Mouse (Mus musculus) lung, embryonic 14.5 days (tissue): Measurements from ENCODE around the gene Tekt3. TPM values are rescaled to one million over a fixed set of nuclear protein-coding genes. Genes with fewer than 3 reads are reported as not detected.

Source experiments
- ATAC-seq: fragments of 200-750 bp; cut with Nextera tagmentation; 2 replicates; pipeline ENCODE4 v1.8.0; 2017; ENCODE audit warnings: mild to moderate bottlenecking, moderate TSS enrichment, moderate library complexity; ENCODE audit not compliant: insufficient read depth
- DNase-seq: peaks from one replicate; pipeline ENCODE4 v3.0.0-alpha.2; 2015
- H3K27ac ChIP-seq: fragments of 300-500 bp; sonication (generic); 2 replicates; pipeline ENCODE4 v1.5.1; 2014; ENCODE audit warnings: low read depth, mild to moderate bottlenecking, moderate library complexity
- H3K27me3 ChIP-seq: fragments of 300-500 bp; sonication (generic); 2 replicates; pipeline ENCODE4 v1.6.1; 2014; ENCODE audit warnings: low read length, control low read depth; ENCODE audit not compliant: insufficient read depth
- H3K36me3 ChIP-seq: fragments of 300-500 bp; sonication (generic); 2 replicates; pipeline ENCODE4 v1.6.1; 2014; ENCODE audit warnings: control low read depth; ENCODE audit not compliant: insufficient read depth
- H3K4me1 ChIP-seq: fragments of 300-500 bp; sonication (generic); 2 replicates; pipeline ENCODE4 v1.6.1; 2014; ENCODE audit warnings: antibody characterized with exemption, control low read depth; ENCODE audit not compliant: insufficient read depth
- H3K4me2 ChIP-seq: fragments of 300-500 bp; sonication (generic); 2 replicates; pipeline ENCODE4 v1.6.1; 2014; ENCODE audit warnings: mild to moderate bottlenecking
- H3K4me3 ChIP-seq: fragments of 300-500 bp; sonication (generic); 2 replicates; pipeline ENCODE4 v1.5.1; 2014; ENCODE audit warnings: low read depth, low read length
- H3K9ac ChIP-seq: fragments of 300-500 bp; sonication (generic); 2 replicates; pipeline ENCODE4 v1.6.1; 2014
- H3K9me3 ChIP-seq: fragments of 300-500 bp; sonication (generic); 2 replicates; pipeline ENCODE4 v1.6.1; 2016; ENCODE audit warnings: low read depth, low read length, control low read depth
- CTCF ChIP-seq: IDR thresholded peaks from 2 replicates; pipeline ENCODE4 v1.5.1; 2016; ENCODE audit warnings: antibody characterized with exemption, low read depth
- WGBS: fragments of 180-500 bp; shearing (Covaris S2); extraction: QIAGEN DNeasy Blood & Tissue Kit; methylation state at CpG from one replicate; pipeline ENCODE4 v1.1.7; 2014; 5-methylcytosine and 5-hydroxymethylcytosine counted together
- polyA plus RNA-seq: library from polyadenylated mRNA; unstranded; fragments of >200 nt; fragmentation: Nextera tagmentation; extraction: Ambion mirVana; gene quantifications from 2 replicates; pipeline ENCODE4 v1.2.1, GENCODE M21; 2014

Tekt3 gene
- polyA plus RNA-seq, 1 experiment from 2014 or later = not detected

DNA sequence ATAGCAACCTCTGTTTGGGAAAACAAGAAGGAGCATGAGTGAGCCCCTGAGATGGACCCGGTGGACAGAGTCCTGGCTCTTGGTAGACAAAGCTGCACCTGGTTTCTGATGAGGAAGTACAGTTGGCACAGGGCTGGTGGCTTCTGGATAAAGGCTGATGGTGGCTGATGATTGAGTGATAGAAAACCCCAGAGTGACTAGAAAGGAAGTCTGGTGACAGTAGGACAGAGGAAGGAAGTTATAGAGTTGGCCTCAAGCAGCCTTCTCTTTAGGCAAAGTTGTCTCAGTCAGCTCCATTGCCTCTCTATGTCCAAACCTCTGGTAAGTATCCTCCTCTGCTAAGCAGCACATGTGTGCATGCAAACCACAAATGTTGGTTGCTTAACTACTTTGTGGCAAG, 1.5 kb upstream of the Tekt3 start:
- no peak for DNase-seq
- H3K36me3 ChIP-seq = no peaks in the 10 kb centered on the region
- no peak for TF ChIP-seq CTCF
- no peak overlapping the region for H3K27ac ChIP-seq
- H3K4me2 ChIP-seq = no peak overlapping the region
- no peaks in the 10 kb centered on the region for H3K27me3 ChIP-seq
- no peaks in the 10 kb centered on the region for H3K9me3 ChIP-seq
- H3K4me3 ChIP-seq = no peak overlapping the region
- WGBS = 76% methylated on average over 1 of the region's 1 CpGs
- no peak for ATAC-seq
- no peak overlapping the region for H3K9ac ChIP-seq
- H3K4me1 ChIP-seq = no peaks in the 10 kb centered on the region

DNA sequence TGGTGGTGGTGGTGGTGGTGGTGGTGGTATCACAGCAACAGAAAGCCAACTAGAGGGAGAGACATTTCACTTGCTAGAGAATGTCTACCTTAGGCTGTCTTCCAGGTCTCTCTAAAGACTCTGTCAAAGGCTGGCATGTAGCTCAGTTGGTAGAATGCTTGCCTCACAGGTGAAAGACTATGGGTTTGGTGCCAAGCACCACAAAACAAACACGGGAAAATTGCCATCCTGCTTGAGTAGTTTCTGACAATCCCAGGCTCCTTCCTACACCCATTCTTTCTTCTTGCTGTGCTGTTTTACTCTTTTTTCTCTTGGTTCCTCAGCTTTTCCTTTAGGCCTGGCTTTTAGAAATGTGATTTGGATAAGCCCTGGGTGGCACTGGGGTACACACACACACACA, 5.1 kb downstream of the Tekt3 start:
- WGBS = 84% methylated on average over 1 of the region's 1 CpGs
- no peak overlapping the region for H3K9ac ChIP-seq
- no peak for TF ChIP-seq CTCF
- H3K4me1 ChIP-seq = no peaks in the 10 kb centered on the region
- no peak overlapping the region for H3K4me2 ChIP-seq
- H3K4me3 ChIP-seq = no peak overlapping the region
- DNase-seq (no peak), ATAC-seq (no peak)
- no peaks in the 10 kb centered on the region for H3K27me3 ChIP-seq
- H3K9me3 ChIP-seq = no peaks in the 10 kb centered on the region
- no peaks in the 10 kb centered on the region for H3K36me3 ChIP-seq
- H3K27ac ChIP-seq = no peak overlapping the region

DNA sequence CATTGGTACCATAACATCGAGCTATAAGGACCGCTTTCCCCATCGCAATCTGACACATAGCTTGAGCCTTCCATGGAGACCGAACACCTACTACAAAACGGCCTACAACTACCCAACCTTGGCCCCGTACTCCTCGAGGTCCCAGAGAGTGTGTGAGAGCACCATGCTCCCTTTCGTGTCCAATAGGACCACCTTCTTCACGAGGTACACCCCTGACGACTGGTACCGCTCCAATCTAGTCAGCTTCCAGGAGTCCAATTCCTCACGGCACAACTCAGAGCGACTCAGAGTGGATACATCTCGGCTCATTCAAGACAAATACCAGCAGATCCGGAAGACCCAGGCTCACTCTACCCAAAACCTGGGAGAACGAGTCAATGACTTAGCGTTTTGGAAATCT, 8.6 kb downstream of the Tekt3 start:
- Histone ChIP-seq H3K36me3 (no peaks in the 10 kb centered on the region), H3K4me2 (no peak overlapping the region), H3K27me3 (no peaks in the 10 kb centered on the region), H3K27ac (no peak overlapping the region), H3K4me3 (no peak overlapping the region), H3K4me1 (no peaks in the 10 kb centered on the region), H3K9ac (no peak overlapping the region), H3K9me3 (no peaks in the 10 kb centered on the region)
- no peak for TF ChIP-seq CTCF
- DNase-seq (no peak), ATAC-seq (no peak)
- 91% methylated on average over 17 of the region's 17 CpGs for WGBS

DNA sequence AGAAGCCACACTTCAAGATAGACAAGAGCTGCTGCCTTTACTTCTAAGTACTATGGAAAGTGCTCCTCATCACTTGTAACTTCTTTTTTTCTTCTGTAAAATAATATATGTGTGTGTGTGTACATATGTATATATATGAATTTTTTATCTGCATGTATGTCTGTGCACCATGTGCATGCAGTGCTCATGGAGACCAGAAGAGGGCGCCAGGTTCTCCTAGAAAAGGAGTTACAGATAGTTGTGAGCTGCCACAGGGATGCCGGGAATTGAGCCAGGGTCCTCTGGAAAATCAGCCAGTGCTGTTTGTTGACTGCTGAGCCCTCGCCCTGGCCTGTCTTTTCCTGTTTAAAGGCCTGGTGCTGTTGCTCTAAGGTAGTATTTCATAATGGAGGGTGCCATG, 23.1 kb downstream of the Tekt3 start:
- peak; percentile 31 for TF ChIP-seq CTCF
- no peaks in the 10 kb centered on the region for H3K4me1 ChIP-seq
- WGBS = 80% methylated on average over 3 of the region's 3 CpGs
- no peaks in the 10 kb centered on the region for H3K36me3 ChIP-seq
- H3K27me3 ChIP-seq = no peaks in the 10 kb centered on the region
- no peak overlapping the region for H3K9ac ChIP-seq
- ATAC-seq (no peak), DNase-seq (no peak)
- H3K4me3 ChIP-seq = no peak overlapping the region
- H3K27ac ChIP-seq = no peak overlapping the region
- no peak overlapping the region for H3K4me2 ChIP-seq
- no peaks in the 10 kb centered on the region for H3K9me3 ChIP-seq

DNA sequence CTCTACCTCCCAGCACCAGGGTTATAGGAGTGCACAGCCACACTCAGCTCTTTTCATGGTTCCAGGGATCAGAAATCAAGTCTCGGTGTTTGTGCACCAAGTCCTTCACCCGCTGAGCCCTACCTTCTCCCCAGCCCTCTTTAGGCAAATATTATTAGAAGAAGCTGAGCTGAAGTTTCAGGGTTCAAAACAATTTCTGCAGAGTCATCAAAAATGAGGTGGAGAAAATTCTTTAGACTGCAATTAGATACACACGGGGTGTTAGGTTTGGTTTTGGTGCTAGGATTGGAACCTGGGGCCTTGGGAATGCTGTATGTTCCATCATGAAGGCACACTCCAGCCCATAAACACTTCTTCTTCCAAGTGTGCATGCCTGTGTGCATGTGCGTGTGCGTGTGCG, 27.2 kb downstream of the Tekt3 start:
- TF ChIP-seq CTCF = no peak
- Histone ChIP-seq H3K9me3 (no peaks in the 10 kb centered on the region), H3K36me3 (no peaks in the 10 kb centered on the region), H3K9ac (no peak overlapping the region), H3K4me3 (no peak overlapping the region), H3K4me1 (peaks cover 2% of the 10 kb centered on the region; the same call in 1 of the 2 replicates), H3K27me3 (no peaks in the 10 kb centered on the region), H3K27ac (no peak overlapping the region), H3K4me2 (no peak overlapping the region)
- ATAC-seq = no peak
- no peak for DNase-seq
- WGBS = 90% methylated on average over 6 of the region's 6 CpGs

DNA sequence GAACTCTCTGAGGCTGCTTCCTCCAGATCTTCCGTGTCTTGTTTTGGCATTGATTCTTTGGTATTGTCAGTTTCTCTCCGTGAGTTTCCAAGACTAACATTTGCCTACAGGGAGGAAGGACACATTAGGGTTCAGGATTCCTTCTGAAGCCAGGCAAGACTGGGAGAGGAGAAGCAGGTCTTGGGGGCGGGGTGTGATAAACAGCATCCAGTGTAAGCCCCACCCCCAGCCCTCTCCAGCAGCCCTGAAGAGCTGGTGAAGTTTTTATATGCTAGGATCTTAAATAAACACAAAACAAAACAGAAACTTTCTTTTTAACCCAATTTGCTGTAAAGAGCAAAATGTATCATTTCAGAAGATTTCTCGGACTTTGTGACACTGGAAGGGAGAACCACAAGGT, 28.8 kb downstream of the Tekt3 start:
- Histone ChIP-seq H3K9me3 (no peaks in the 10 kb centered on the region), H3K4me2 (0 out of 2 replicates have a peak overlapping the region, but pooled peaks have one; percentile 8), H3K36me3 (no peaks in the 10 kb centered on the region), H3K27ac (no peak overlapping the region), H3K27me3 (no peaks in the 10 kb centered on the region), H3K4me3 (no peak overlapping the region), H3K4me1 (peaks cover 2% of the 10 kb centered on the region; the same call in 1 of the 2 replicates), H3K9ac (no peak overlapping the region)
- peak; percentile 75; the same call in 1 of the 2 replicates for ATAC-seq
- peak; percentile 66 for DNase-seq
- no peak for TF ChIP-seq CTCF
- 18% methylated on average over 4 of the region's 4 CpGs for WGBS

DNA sequence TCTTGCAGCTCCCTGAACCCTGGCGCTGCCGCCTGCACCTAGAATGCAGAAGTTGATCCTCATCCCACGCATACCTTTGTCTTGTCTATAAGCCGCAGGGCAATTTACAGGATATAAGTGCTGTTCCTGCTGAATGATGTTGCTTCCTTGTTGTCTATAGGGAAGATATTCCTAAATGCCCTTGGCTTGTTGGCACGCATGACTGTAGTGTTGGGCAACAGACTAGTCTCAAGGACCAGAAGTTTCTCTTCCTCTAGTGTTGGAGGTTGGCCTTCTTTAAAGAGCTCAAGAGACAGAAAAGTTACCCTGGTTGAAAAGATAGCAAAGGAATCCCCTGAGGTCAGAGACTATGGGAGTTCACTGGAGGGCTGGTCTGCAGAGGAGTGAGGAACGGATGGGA, 29.5 kb downstream of the Tekt3 start:
- Histone ChIP-seq H3K9ac (no peak overlapping the region), H3K4me1 (peaks cover 2% of the 10 kb centered on the region; the same call in 1 of the 2 replicates), H3K9me3 (no peaks in the 10 kb centered on the region), H3K36me3 (no peaks in the 10 kb centered on the region), H3K4me3 (no peak overlapping the region), H3K27ac (no peak overlapping the region), H3K4me2 (no peak overlapping the region), H3K27me3 (no peaks in the 10 kb centered on the region)
- WGBS = 86% methylated on average over 6 of the region's 6 CpGs
- ATAC-seq = no peak
- no peak for DNase-seq
- TF ChIP-seq CTCF = no peak

DNA sequence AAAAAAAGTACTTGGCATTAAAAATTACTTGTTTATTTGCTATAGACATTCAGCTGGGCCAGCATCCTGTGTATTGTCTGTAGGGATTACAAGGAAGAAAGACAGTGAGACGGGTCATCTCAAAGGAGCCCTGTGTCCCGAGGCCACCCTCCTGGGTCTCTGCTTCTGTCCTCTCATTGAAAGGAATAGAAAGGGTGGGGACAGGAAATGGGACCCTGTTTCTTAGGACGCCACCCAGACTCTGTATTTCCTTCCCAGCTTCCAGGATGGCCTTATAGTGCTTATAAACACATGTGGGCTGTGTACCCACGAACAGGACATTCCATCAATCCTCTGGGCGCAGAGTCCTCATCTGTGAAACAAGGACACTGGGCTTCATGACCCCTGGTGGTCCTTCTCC, 30.8 kb downstream of the Tekt3 start:
- no peak for DNase-seq

More for the DNA sequence above, 30.8 kb downstream of the Tekt3 start:
- H3K4me3 ChIP-seq = no peak overlapping the region
- H3K4me2 ChIP-seq = no peak overlapping the region
- WGBS = 60% methylated on average over 5 of the region's 5 CpGs
- ATAC-seq = no peak
- no peak for TF ChIP-seq CTCF
- H3K27ac ChIP-seq = no peak overlapping the region
- peaks cover 2% of the 10 kb centered on the region; the same call in 1 of the 2 replicates for H3K4me1 ChIP-seq
- no peaks in the 10 kb centered on the region for H3K27me3 ChIP-seq
- no peak overlapping the region for H3K9ac ChIP-seq
- no peaks in the 10 kb centered on the region for H3K36me3 ChIP-seq
- no peaks in the 10 kb centered on the region for H3K9me3 ChIP-seq
